Mouse (Mus musculus) mesoderm, embryonic 11.5 days (tissue): Measurements from ENCODE around the gene Fasn.
A peak's percentile ranks its signal among the peaks of the same experiment; 100 is the strongest.

Experiments
- DNase-seq: peaks from one replicate; pipeline ENCODE4 v3.0.0-alpha.2; 2012; ENCODE audit warnings: low read depth, low spot score

The Fasn gene

DNA sequence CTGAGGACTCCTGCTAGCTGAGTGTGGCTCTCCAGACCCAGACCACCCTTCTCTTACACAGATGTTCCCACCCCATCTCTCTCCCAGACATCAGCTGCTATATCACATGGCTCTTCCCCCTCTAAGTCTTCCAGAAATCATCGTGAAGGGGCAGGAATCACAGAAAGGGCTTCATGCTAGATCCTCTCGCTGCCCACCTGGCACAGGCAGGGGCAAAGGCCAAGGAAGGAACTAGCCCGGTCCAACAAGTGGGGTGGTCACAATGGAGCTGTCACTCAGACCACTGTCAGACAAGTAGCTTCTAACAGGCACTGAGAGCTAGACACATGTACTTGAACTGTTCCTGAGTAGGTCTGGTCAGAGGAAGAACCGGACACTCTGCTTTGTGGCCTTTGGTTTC is 4.1 kb upstream of the Fasn start:
- DNase-seq: no peak

DNA sequence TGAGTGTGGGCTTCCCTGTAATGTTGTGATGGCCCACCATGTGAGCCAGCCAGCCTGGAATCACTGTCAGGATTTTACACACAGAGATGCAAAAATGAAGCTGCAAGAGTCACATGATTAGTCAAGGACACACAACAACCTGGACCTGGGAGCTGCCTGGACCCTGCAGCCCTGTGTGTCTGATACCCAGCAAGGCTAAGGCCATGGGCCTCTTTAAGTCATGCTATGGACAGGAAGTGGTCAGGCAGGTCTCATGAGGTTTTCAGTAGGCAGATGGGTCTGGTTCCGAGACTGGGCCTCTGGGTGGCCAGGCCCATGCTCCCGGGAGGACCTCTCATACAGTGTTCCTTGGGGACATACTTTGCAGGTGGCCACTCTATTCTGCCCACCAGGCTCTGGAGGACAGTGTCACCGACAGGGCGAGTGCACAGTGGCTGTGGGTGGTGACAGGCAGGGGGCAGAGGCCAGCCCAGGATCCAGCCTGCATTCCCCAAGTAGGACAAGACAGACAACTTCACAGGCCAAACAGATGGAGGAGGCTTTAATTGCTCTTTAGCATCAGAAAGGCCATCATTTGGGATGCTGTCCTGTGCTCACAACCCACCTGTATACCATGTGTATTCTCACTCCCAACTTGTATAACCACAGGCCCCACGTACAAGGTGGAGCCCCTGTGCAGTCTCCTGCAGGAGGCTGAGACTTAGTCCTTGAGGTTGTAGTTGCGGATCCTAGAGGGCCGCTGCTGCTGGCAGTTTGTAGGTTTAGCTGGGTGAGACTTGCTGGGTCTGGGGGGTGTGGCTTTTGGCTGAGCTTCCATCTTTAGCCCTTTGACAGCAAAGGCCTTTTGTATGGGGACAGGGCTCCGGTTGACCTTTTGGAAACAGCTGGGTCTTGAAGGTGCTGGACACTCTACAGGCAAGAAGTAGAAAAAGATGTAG is 1.9 kb upstream of the Fasn start:
- no peak for DNase-seq

DNA sequence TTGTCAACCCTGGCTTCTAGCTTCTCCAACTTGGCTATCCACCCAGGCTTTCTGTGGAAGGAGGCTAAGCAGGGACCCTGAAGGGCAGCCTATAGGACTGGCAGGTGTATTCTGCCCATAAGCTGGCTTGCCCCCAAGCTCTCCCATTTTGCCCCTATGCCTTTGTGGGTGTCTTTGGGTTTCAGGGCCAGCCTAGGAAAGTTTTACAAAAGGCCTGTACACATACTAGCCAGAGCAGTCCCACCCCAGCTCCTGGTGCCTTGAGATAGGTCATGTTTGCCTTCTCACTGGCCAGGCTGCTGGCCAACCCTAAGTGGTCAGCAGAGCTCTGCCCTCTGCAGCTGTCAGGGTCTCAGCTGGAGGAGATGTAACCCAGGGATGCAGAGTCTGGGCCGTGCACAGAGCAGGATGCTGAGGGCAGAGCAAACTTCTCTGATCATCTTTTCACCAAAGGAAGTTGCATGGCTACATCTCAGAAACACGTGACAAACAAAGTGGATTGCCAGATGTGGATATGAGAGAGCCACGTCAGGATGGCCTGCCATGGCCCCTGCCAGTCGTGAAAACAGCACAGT is 1.0 kb upstream of the Fasn start:
- peak; percentile 15 for DNase-seq

DNA sequence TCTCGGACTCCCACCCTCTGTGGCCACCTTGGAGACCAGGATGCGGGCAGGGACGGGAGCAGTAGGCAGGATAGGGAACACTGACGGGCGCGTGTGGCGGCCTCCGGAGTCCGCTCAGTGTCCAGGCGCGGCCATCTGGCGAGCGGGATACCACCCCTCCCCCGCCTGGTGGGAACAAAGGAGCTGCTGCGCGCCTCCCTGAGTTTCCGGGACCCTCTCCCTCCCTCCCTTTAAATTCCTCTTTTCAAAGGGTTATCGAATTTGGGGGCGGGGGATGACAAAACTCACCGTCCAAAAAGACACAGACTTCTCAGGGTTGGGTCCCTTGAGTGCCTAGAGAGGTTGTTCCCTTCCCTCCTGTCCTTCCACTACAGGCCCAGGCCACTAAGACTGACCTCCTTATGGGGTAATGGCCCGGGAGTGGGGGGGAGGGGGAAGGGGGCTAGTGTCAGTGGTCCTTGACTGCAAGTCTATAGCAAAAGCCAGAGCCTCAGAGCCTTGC is 491 bp upstream of the Fasn start:
- no peak for DNase-seq

DNA sequence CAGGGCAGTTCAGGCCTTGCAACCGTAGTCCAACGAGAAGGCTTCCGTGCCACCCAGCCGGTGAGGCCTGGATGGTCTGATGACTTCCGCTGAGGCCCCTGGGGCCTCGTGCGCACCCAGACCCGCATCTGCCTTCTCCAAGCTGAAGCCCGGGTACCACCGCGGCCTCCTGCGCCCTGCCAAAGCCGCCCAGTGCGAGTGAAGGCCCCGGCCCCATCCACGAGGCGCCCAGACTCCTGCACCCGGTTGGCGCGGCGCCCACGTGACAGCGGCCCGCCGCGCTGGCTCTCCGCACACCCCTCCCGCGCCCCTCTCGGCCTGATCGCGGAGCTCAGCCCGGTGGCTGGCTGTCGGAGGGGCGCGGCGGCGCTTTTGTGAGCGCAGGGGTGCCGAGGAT is 798 bp downstream of the Fasn start:
- DNase-seq: no peak

DNA sequence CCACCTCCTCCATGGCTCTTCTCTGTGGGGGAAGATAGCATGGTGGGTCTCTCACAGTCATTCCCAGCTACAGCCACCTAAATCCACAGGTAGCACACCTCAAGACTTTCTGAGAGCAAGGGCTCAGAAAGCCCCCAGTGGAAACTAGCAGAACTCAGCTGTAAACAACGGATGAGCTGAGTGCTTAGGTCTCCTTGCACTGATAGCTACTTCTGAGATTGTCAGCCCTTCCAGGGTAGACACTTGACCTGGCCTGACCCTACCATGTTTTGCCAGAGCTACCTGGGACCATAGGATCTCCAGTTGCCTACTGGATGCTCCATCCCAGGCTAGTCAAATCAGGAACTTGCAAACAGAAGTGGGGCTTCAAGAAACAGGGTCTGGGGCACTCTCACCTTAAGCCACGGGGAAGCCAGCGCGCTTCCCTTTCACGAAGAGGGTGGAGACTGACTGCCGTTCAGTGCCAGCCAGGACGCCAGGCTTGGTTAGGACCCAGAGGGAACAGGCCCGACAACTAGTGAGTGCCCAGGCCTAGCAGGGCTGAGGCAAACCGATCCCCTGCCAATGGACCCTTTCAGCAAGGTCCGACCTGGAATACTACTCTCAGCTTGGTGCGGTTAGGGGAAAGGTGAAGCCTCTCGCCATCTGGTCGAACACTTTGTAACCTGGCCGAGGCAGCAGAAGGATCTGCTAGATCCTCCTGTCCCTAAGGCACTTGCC is 1.4 kb downstream of the Fasn start:
- no peak for DNase-seq

DNA sequence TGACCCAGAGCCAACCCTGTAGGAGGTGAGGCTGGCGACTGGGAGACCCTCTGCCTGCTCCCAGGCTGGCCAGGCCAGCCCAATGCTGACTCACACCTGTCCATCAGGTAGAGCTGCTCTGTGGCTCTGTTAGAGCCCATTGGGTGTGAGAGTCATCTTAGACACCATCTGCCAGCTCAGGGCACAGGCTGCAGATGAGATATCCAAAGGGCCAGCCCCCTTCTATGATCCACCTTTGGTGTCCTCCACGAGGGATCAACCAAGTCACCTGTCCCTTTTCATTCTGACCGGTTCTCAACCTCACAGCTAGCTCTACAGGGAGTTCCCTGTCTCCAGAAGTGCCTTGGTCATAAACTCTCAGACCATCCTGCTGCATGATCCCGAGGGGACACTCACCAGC is 2.0 kb downstream of the Fasn start:
- no peak for DNase-seq

DNA sequence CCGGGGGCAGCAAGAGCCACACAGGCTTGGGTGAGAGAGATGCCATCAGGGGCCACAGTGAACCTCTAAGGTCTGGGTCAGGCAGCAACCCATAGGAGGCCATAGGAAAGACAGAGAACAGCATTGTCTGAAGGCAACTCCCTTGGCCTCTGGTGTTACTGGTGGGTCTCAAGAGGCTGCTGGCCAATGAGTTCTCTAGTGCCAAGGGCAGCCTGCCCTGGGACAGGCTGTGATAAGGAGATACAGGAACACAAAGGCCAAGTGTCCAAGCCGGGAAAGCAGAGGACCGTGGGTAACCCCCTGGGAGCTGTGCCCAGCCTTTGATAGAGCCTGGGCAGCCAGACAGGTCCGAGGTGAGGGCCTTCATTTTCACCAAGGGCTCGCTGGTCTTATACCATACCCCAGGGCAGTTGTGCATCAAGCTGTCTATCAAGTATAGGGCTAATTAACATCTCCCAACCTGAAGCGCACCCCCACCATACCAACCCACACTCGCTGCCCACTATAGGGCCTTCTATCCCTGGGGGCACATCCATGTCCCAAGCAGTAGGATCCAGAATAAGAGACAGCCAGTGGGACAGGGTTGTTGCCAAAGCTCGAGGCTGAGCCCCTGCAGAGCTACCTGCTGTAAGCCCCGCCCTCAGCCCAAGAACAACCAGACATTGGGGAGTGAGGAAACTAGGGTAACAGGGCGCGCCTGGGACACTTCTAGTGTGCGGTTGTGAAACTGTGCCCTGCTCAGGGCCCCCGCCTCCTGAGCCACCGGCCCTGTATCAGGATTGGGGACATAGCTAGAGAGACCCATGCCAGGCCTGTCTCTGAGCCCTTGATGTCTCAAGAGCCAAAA is 3.0 kb downstream of the Fasn start:
- no peak for DNase-seq

DNA sequence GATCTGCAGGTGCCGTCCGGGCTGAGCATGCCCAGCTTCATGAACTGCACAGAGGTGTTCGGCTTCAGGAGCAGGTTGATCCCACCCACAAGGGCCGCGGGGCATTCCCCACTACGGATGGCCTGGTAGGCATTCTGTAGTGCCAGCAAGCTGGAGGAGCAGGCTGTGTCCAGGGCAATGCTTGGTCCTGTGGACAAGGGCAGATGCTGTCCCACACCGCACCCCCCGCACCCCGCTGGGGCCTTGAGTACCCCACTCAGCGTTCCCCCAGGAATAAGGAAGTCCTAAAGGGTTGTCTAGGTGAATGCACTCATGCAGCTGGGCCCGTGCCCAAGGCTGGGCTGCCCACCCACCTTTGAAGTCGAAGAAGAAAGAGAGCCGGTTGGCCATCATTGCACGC is 3.8 kb downstream of the Fasn start:
- DNase-seq: no peak

DNA sequence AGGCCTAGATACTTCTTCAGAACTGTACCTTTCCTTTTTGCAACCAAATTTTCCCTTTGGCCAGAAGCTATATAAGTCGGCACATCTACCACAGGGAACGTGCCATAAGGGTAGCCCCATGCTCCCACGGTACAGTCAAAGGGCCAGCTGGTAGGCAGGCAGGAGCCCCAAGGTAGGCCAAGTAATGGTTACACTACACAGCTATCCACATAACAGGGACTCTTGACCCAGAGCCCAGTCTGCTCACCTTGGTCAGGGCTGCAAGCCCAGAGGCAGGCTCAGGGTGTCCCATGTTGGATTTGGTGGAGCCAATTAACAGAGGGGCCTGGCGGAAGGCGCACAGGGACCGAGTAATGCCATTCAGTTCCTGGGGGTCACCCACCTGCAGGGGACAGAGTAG is 4.8 kb downstream of the Fasn start:
- DNase-seq: no peak

DNA sequence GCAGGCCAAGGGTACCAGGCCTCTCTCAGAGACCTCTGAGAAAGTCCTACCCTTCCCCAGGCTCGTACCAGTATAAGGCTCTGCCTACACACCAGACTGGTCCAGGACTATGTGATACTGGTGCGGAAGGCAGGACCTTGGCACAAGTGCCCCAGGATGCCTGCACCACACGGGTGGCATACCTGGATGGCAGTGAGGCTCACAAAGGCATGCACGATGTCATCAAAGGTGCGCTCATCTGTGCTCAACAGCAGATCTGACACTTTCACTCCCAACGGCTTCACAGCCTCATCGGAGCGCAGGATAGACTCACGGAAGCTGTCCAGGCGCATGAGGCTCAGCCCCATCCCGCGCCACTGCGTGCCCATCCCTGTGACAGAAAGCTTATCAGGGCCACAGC is 6.1 kb downstream of the Fasn start:
- no peak for DNase-seq

DNA sequence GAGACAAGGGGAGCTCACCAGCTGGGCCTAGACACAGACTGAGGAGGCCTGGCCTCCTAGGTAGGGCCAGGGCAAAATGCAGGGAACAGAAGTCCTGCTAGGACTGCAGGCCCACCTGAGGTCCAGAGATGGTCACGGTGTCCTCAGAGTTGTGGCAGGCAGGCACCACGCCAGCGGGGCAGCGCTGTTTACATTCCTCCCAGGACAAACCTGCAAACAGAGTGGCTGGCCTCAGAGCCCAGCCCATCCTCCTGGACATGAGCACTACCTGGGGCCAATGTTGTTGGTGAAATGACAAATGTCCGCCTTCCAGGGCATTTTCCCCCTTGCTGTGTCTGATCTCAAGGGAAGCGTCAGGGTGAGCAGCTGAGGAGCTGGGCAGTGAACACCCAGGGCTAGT is 7.0 kb downstream of the Fasn start:
- DNase-seq: no peak

DNA sequence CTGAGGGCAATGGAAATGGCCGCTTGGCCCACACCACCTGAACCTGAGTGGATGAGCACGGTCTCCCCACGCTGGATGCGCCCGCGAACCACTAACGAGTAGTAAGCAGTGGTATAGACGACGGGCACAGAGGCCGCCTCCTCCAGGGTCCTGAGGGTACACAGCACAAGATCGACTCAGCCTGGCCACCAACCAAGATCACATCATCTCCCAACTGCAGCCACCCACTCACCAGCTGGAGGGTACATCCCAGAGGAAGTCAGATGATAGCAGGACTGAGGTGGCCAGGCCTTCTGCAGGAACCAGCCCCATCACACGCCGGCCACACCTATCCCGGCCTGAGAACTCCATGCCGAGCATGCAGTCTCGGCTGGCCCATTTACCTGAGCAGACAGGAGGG is 12.3 kb downstream of the Fasn start:
- DNase-seq: no peak

DNA sequence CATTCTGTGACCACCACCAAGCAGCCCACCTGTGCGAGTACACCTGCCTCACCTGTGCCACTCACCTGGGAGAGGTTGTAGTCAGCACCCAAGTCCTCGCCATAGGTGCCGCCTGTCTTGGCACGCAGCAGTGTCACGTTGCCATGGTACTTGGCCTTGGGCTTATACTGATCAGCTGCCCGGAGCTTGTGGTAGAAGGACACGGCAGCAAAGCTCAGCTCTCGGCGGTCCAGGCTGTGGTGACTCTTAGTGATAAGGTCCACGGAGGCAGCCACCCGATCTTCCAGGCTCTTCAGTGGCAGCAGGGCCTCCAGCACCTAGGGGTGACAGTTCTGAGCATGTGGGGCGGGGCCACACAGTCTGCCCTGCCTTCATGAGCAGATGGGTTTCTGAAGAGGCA is 16.3 kb downstream of the Fasn start:
- no peak for DNase-seq

DNA sequence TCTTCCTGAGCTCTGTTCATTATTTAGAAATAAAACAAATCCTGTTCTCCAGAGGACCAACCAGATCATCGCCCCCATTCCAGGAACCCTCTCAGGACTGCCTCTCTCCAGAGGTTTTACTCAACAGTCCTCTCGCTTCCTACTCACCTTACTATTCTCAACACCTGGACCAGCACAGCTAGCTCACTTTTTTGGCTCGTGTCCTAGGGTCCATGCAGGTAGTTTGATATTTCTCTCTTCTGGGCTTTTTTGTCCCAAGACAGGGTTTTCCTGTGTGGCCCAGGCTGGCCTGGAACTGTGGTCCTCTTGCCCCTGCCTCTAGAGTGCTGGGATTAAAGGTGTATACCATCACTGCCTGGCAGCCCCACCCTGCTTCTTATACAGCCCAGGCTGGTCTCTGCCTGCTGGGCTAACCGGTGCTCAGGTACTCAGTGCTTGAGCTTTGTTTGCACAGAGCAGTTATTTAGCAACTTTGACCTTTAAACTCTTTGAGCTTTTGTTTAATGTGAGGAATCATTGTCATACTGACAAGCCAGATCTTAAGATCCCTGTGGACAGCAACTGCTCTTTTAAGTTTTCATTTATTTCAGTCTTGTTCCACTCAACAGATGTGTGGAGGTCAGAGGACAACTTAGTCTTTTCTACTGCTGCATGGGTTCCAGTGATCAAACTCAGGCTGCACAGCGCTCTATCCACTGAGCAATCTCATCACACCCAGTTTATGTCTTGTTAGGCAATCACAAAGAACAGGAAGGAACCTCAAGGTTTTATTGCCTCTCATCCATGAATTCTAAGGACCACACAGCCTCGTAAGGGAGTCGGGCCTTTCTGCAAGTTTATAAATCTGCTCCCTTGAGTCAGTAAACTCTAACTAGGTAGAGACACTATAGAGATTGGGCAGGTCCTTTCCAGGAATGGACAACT is 18.7 kb downstream of the Fasn start:
- no peak for DNase-seq

DNA sequence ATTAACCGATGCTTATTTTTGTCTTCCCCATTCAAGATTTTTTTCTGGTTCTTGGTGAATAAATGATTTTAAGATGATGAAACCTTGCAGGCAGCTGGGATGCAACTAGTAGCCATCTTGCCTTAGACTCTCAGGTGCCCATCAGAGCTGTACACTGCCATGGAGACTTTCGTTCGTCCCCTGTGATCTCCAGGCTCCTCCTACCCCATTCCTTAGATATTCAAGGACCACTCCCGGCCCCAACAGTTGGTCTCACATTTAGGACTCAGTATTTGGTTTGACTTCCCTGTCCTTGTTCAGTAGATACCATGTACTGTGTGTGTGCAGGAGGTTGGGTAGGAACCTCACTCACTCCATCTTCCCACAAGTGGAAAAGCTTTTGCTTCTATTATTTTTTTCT is 19.6 kb downstream of the Fasn start:
- no peak for DNase-seq

DNA sequence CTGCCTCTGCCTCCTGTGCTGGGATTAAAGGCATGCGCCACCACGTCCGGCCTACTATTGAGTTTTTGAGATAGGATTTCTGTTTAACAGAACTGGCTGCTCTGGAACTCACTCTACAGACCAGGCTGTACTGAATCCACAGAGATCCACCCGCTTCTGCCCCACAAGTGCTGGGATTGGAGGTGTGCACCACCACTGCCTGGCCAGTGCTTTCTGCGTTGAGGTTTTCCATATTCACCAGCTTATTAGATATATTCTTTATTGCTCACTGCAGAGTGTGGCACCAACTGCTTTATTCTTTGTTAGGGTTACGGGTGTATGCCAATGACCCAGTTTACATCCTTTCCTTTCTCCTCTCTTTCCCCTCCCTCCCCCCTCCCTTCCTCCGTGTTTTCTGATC is 20.1 kb downstream of the Fasn start:
- DNase-seq: no peak

DNA sequence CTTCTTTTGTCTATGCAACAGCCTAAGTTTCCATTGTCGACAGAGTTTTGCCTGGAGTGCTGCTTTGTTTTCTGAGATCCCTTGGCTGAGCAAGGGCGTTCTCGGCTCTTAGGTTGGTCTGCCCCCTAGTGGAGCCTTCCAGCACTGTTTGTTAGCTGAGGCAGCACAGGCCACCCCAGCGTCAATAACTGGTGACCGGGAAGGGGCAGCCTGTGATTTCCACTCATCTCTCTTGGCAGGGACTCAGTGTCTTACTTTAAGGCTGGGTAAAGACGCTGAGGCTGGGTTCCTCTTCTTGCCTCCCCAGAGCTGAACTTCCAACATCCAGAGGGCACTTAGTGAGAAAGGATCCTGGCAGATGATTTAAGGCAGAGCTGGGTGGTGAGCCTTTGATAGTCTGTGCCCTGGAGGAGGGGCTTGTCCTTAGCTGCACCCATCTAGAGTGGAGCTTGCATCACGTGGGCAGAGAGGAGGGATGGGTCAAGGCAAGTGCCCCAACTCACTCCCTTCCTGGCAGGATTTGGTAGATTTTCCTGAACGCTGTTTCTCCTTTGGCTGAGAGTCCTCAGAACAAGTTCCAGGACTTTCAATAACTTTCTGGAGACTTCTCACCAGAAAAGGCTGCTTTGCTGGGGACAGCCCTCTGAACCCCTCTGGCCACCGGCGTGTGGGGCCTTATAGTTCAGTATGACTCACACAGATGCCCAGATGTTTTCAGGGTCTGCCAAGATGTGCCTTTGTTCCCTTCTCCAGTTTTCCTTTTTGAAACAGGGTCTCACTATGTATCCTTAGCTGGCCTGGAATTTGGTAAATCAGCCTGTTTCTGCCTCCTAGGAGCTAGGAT is 24.1 kb downstream of the Fasn start:
- peak; percentile 92 for DNase-seq

DNA sequence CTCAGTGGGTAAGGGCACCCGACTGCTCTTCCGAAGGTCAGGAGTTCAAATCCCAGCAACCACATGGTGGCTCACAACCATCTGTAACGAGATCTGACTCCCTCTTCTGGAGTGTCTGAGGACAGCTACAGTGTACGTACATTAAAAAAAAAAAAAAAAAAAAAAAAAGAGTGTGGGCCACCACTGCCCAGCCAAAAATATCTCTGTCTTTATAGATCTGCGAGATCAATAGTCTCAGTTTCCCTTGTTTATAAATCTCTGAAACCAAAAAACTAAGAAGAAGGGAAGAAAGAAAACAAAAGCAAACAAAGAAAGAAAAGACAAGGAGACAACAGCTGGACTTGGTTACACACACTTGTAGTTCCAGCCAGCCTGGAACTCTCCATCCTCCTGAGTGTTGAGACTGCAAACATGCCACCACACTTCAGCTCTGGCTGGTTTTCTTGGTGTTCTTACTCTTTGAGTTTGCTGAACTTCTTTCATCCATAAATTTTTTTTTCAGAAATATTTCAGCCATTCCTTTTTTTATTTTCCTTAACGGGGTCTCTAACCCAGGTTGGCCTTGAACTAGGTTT is 24.9 kb downstream of the Fasn start:
- DNase-seq: no peak
